Mouse (Mus musculus) forebrain, embryonic 13.5 days (tissue): ENCODE data around the gene Ifitm7. TPM values are rescaled to one million over a fixed set of nuclear protein-coding genes. Genes with fewer than 3 reads are reported as not detected.

Source experiments
- ATAC-seq: fragments of 200-750 bp; cut with Nextera tagmentation; 2 replicates; pipeline ENCODE4 v1.8.0; 2017
- H3K27ac ChIP-seq: fragments of 300-500 bp; sonication (generic); 2 replicates; pipeline ENCODE4 v1.5.1; 2015; ENCODE audit warnings: inconsistent platforms, mild to moderate bottlenecking, moderate library complexity
- H3K27me3 ChIP-seq: fragments of 300-500 bp; sonication (generic); 2 replicates; pipeline ENCODE4 v1.6.1; 2015; ENCODE audit warnings: mild to moderate bottlenecking, inconsistent platforms
- H3K36me3 ChIP-seq: fragments of 300-500 bp; sonication (generic); 2 replicates; pipeline ENCODE4 v1.6.1; 2015; ENCODE audit warnings: mild to moderate bottlenecking, inconsistent platforms; ENCODE audit not compliant: poor library complexity, severe bottlenecking
- H3K4me1 ChIP-seq: fragments of 300-500 bp; sonication (generic); 2 replicates; pipeline ENCODE4 v1.6.1; 2015; ENCODE audit warnings: inconsistent platforms
- H3K4me2 ChIP-seq: fragments of 300-500 bp; sonication (generic); 2 replicates; pipeline ENCODE4 v1.6.1; 2015; ENCODE audit warnings: inconsistent platforms, mild to moderate bottlenecking, moderate library complexity
- H3K4me3 ChIP-seq: fragments of 300-500 bp; sonication (generic); 2 replicates; pipeline ENCODE4 v1.5.1; 2015; ENCODE audit warnings: mild to moderate bottlenecking, inconsistent platforms
- H3K9ac ChIP-seq: fragments of 300-500 bp; sonication (generic); 2 replicates; pipeline ENCODE4 v1.6.1; 2015; ENCODE audit warnings: mild to moderate bottlenecking, inconsistent platforms
- H3K9me3 ChIP-seq: fragments of 300-500 bp; sonication (generic); replicated peaks from 2 replicates; pipeline ENCODE4 v1.6.1; 2016; ENCODE audit warnings: inconsistent platforms
- WGBS: fragments of 180-500 bp; shearing (Covaris S2); methylation state at CpG from one replicate; pipeline ENCODE4 v1.1.7; 2015; 5-methylcytosine and 5-hydroxymethylcytosine counted together
- polyA plus RNA-seq: library from polyadenylated mRNA; unstranded; fragments of >200 nt; fragmentation: Nextera tagmentation; extraction: Ambion mirVana; gene quantifications from 2 replicates; pipeline ENCODE4 v1.2.1, GENCODE M21; 2015

Gene Ifitm7
- polyA plus RNA-seq: 0.71 and 0.74 TPM in 2 replicates

- peak within 1 kb of the TSS; percentile 93 for H3K27ac ChIP-seq
- under 1% methylated on average over 31 of the region's 31 CpGs for WGBS
- H3K9me3 ChIP-seq: no peaks in the 10 kb centered on the region
- peak within 1 kb of the TSS; percentile 88 for H3K9ac ChIP-seq
- H3K4me3 ChIP-seq: peak within 1 kb of the TSS; percentile 66
- peak; percentile 90 for ATAC-seq
- H3K4me1 ChIP-seq: peaks cover 19% of the 10 kb centered on the region
- no peaks in the 10 kb centered on the region for H3K36me3 ChIP-seq
- peak within 1 kb of the TSS; percentile 70 for H3K4me2 ChIP-seq
- H3K27me3 ChIP-seq: no peaks in the 10 kb centered on the region
These were observed at the start of gene Ifitm7, which contains the start of gene 2900011O08Rik for GRCm38 (mm10) chr16:13986574-13987478. Ifitm7 (minus strand) TSS chr16:13986888. 2900011O08Rik (plus strand) TSS chr16:13986604.

- ATAC-seq: no peak
- Histone ChIP-seq H3K27me3 (no peaks in the 10 kb centered on the region), H3K36me3 (no peaks in the 10 kb centered on the region), H3K4me2 (no peak overlapping the region), H3K9me3 (no peaks in the 10 kb centered on the region), H3K4me1 (no peaks in the 10 kb centered on the region; the same call in 1 of the 2 replicates), H3K9ac (no peak overlapping the region), H3K4me3 (no peak overlapping the region), H3K27ac (no peak overlapping the region)
- WGBS: 90% methylated on average over 4 of the region's 4 CpGs
These were observed 46.4 kb upstream of the Ifitm7 start for GRCm38 (mm10) chr16:14033076-14033475.

- H3K27ac ChIP-seq: no peak overlapping the region
- H3K4me1 ChIP-seq: peaks cover under 1% of the 10 kb centered on the region
- no peaks in the 10 kb centered on the region for H3K9me3 ChIP-seq
- H3K4me2 ChIP-seq: no peak overlapping the region
- no peak overlapping the region for H3K4me3 ChIP-seq
- H3K27me3 ChIP-seq: no peaks in the 10 kb centered on the region
- WGBS: 85% methylated on average over 4 of the region's 4 CpGs
- no peak for ATAC-seq
- no peaks in the 10 kb centered on the region for H3K36me3 ChIP-seq
- H3K9ac ChIP-seq: no peak overlapping the region
These were observed 44.0 kb upstream of the Ifitm7 start for GRCm38 (mm10) chr16:14030650-14031049.

- 81% methylated on average over 2 of the region's 2 CpGs for WGBS
- Histone ChIP-seq H3K27me3 (no peaks in the 10 kb centered on the region), H3K4me2 (no peak overlapping the region), H3K9me3 (no peaks in the 10 kb centered on the region), H3K4me3 (no peak overlapping the region), H3K27ac (no peak overlapping the region), H3K4me1 (peaks cover 5% of the 10 kb centered on the region), H3K9ac (no peak overlapping the region), H3K36me3 (no peaks in the 10 kb centered on the region)
- no peak for ATAC-seq
These were observed 43.2 kb upstream of the Ifitm7 start for GRCm38 (mm10) chr16:14029851-14030250.

- Histone ChIP-seq H3K4me2 (no peak overlapping the region), H3K4me1 (peaks cover 5% of the 10 kb centered on the region), H3K4me3 (no peak overlapping the region), H3K36me3 (no peaks in the 10 kb centered on the region), H3K9me3 (no peaks in the 10 kb centered on the region), H3K9ac (no peak overlapping the region), H3K27me3 (no peaks in the 10 kb centered on the region), H3K27ac (no peak overlapping the region)
- WGBS: 57% methylated on average over 2 of the region's 2 CpGs
- ATAC-seq: no peak
These were observed 42.4 kb upstream of the Ifitm7 start for GRCm38 (mm10) chr16:14029072-14029471.

- no peaks in the 10 kb centered on the region for H3K36me3 ChIP-seq
- H3K27me3 ChIP-seq: no peaks in the 10 kb centered on the region
- no peak overlapping the region for H3K4me2 ChIP-seq
- no peaks in the 10 kb centered on the region for H3K9me3 ChIP-seq
- no peak for ATAC-seq
- no peak overlapping the region for H3K4me3 ChIP-seq
- H3K27ac ChIP-seq: no peak overlapping the region
- no peak overlapping the region for H3K9ac ChIP-seq
- H3K4me1 ChIP-seq: peaks cover 5% of the 10 kb centered on the region; the same call in 1 of the 2 replicates
- WGBS: 22% methylated on average over 2 of the region's 2 CpGs
These were observed 38.7 kb upstream of the Ifitm7 start for GRCm38 (mm10) chr16:14025091-14025990.

- no peaks in the 10 kb centered on the region for H3K27me3 ChIP-seq
- H3K9me3 ChIP-seq: no peaks in the 10 kb centered on the region
- ATAC-seq: no peak
- no peak overlapping the region for H3K4me2 ChIP-seq
- no peak overlapping the region for H3K27ac ChIP-seq
- no peaks in the 10 kb centered on the region; the same call in 1 of the 2 replicates for H3K36me3 ChIP-seq
- 84% methylated on average over 3 of the region's 3 CpGs for WGBS
- no peak overlapping the region for H3K4me3 ChIP-seq
- H3K9ac ChIP-seq: no peak overlapping the region
- peaks cover 5% of the 10 kb centered on the region; the same call in 1 of the 2 replicates for H3K4me1 ChIP-seq
These were observed 34.6 kb upstream of the Ifitm7 start for GRCm38 (mm10) chr16:14021166-14021822.

- H3K27me3 ChIP-seq: no peaks in the 10 kb centered on the region
- no peaks in the 10 kb centered on the region for H3K9me3 ChIP-seq
- H3K4me2 ChIP-seq: no peak overlapping the region
- no peak overlapping the region for H3K27ac ChIP-seq
- H3K9ac ChIP-seq: no peak overlapping the region
- 87% methylated on average over 8 of the region's 8 CpGs for WGBS
- H3K4me1 ChIP-seq: no peaks in the 10 kb centered on the region
- no peaks in the 10 kb centered on the region; the same call in 1 of the 2 replicates for H3K36me3 ChIP-seq
- no peak for ATAC-seq
- no peak overlapping the region for H3K4me3 ChIP-seq
These were observed 30.6 kb upstream of the Ifitm7 start for GRCm38 (mm10) chr16:14017306-14017705.

GRCm38 (mm10) chr16:14009966-14010365, 23.3 kb upstream of the Ifitm7 start:
- Histone ChIP-seq H3K4me3 (no peak overlapping the region), H3K9ac (no peak overlapping the region), H3K36me3 (no peaks in the 10 kb centered on the region), H3K4me1 (no peaks in the 10 kb centered on the region), H3K4me2 (no peak overlapping the region), H3K9me3 (no peaks in the 10 kb centered on the region), H3K27me3 (no peaks in the 10 kb centered on the region), H3K27ac (no peak overlapping the region)
- ATAC-seq: no peak
- WGBS: 94% methylated on average over 4 of the region's 4 CpGs

- H3K27me3 ChIP-seq: no peaks in the 10 kb centered on the region
- no peaks in the 10 kb centered on the region for H3K4me1 ChIP-seq
- H3K9ac ChIP-seq: no peak overlapping the region
- H3K27ac ChIP-seq: no peak overlapping the region
- H3K4me2 ChIP-seq: no peak overlapping the region
- H3K4me3 ChIP-seq: no peak overlapping the region
- H3K9me3 ChIP-seq: no peaks in the 10 kb centered on the region
- no peaks in the 10 kb centered on the region for H3K36me3 ChIP-seq
- ATAC-seq: no peak
These were observed 22.0 kb upstream of the Ifitm7 start for GRCm38 (mm10) chr16:14008708-14009107.

GRCm38 (mm10) chr16:14008081-14008480, 21.4 kb upstream of the Ifitm7 start:
- 86% methylated on average over 2 of the region's 2 CpGs for WGBS
- no peak overlapping the region for H3K4me3 ChIP-seq
- H3K9ac ChIP-seq: no peak overlapping the region
- no peak overlapping the region for H3K27ac ChIP-seq
- H3K27me3 ChIP-seq: no peaks in the 10 kb centered on the region
- no peak overlapping the region for H3K4me2 ChIP-seq
- H3K36me3 ChIP-seq: no peaks in the 10 kb centered on the region
- no peak for ATAC-seq
- no peaks in the 10 kb centered on the region for H3K9me3 ChIP-seq
- no peaks in the 10 kb centered on the region for H3K4me1 ChIP-seq
